Mouse (Mus musculus) lung, adult 2 months (tissue): ENCODE data around the gene Scnn1a.
A peak's percentile ranks its signal among the peaks of the same experiment; 100 is the strongest.

Source experiments
- CTCF ChIP-seq: fragments of 200-500 bp; IDR thresholded peaks from 2 replicates; pipeline ENCODE4 v1.5.1; 2011; ENCODE audit warnings: mild to moderate bottlenecking, low read length, control low read depth; ENCODE audit not compliant: insufficient read depth
- POLR2A ChIP-seq: fragments of 200-500 bp; IDR thresholded peaks from 2 replicates; pipeline ENCODE4 v1.6.1; 2011; ENCODE audit warnings: low read depth, mild to moderate bottlenecking, control low read depth, low read length, borderline replicate concordance; ENCODE audit errors: extremely low read depth

- peak; percentile 21; the same call in 1 of the 2 replicates for TF ChIP-seq POLR2A
- no peak for TF ChIP-seq CTCF
Measured at GRCm38 (mm10) chr6:125319919-125320296, 551 bp upstream of the Scnn1a start.
